Mouse (Mus musculus) thymus, adult 2 months (tissue): ENCODE measurements at regions not wholly inside any gene's neighbourhood (a gene's known extent, or its start where the extent isn't known, plus 50 kb on each side); places are given as distances from the start of the nearest gene placed in this dataset.

ENCODE experiments used
- DNase-seq: peaks from one replicate; pipeline ENCODE4 v3.0.0; 2021
- H3K27ac ChIP-seq: fragments of 200-500 bp; 2 replicates; pipeline ENCODE4 v1.5.1; 2012; ENCODE audit warnings: low read length, control low read depth; ENCODE audit not compliant: control insufficient read depth, insufficient read depth
- H3K27me3 ChIP-seq: fragments of 200-500 bp; 2 replicates; pipeline ENCODE4 v1.6.1; 2012; ENCODE audit warnings: mild to moderate bottlenecking, low read length, moderate library complexity, mixed read lengths; ENCODE audit not compliant: control insufficient read depth, insufficient read depth
- H3K36me3 ChIP-seq: fragments of 200-500 bp; 2 replicates; pipeline ENCODE4 v1.6.1; 2012; ENCODE audit warnings: mild to moderate bottlenecking, low read length, moderate library complexity; ENCODE audit not compliant: control insufficient read depth, insufficient read depth
- H3K4me1 ChIP-seq: fragments of 200-500 bp; replicated peaks from 2 replicates; pipeline ENCODE4 v1.6.1; 2012; ENCODE audit warnings: low read length; ENCODE audit not compliant: control insufficient read depth, insufficient read depth
- H3K4me3 ChIP-seq: fragments of 200-500 bp; 2 replicates; pipeline ENCODE4 v1.5.1; 2012; ENCODE audit warnings: mild to moderate bottlenecking, low read length, control low read depth, moderate library complexity; ENCODE audit not compliant: control insufficient read depth, insufficient read depth
- CTCF ChIP-seq: fragments of 200-500 bp; IDR thresholded peaks from 2 replicates; pipeline ENCODE4 v1.5.1; 2012; ENCODE audit warnings: mild to moderate bottlenecking, control low read depth, low read length, moderate library complexity, borderline replicate concordance; ENCODE audit not compliant: control insufficient read depth, poor library complexity, insufficient read depth; ENCODE audit errors: extremely low read depth
- POLR2A ChIP-seq: fragments of 200-500 bp; IDR thresholded peaks from 2 replicates; pipeline ENCODE4 v1.6.1; 2012; ENCODE audit warnings: mild to moderate bottlenecking, low read length, control low read depth, moderate library complexity; ENCODE audit not compliant: control insufficient read depth, poor library complexity, insufficient read depth; ENCODE audit errors: extremely low read depth
- WGBS: fragments of 180-500 bp; shearing (Covaris S2); methylation state at CpG from one replicate; pipeline ENCODE4 v1.1.7; 2018; 5-methylcytosine and 5-hydroxymethylcytosine counted together

- Histone ChIP-seq H3K4me3 (no peak overlapping the region), H3K36me3 (no peaks in the 10 kb centered on the region), H3K4me1 (no peaks in the 10 kb centered on the region), H3K27me3 (no peaks in the 10 kb centered on the region), H3K27ac (no peak overlapping the region)
- 91% methylated on average over 9 of the region's 9 CpGs for WGBS
- TF ChIP-seq CTCF (no peak), POLR2A (no peak)
- no peak for DNase-seq
These were observed 308.1 kb upstream of the Dynlrb2 start for GRCm38 (mm10) chr8:116196623-116197184.

GRCm38 (mm10) chr8:116192096-116192495 lies 312.7 kb upstream of the Dynlrb2 start:
- Histone ChIP-seq H3K27me3 (no peaks in the 10 kb centered on the region), H3K36me3 (no peaks in the 10 kb centered on the region), H3K4me3 (no peak overlapping the region), H3K4me1 (no peaks in the 10 kb centered on the region), H3K27ac (no peak overlapping the region)
- WGBS, result 38% methylated on average over 3 of the region's 3 CpGs
- TF ChIP-seq POLR2A, result no peak
- no peak for TF ChIP-seq CTCF
- DNase-seq, result no peak

GRCm38 (mm10) chr8:116185206-116185605 lies 319.6 kb upstream of the Dynlrb2 start:
- TF ChIP-seq CTCF (no peak), POLR2A (no peak)
- no peak overlapping the region for H3K27ac ChIP-seq
- H3K36me3 ChIP-seq, result no peaks in the 10 kb centered on the region
- H3K27me3 ChIP-seq, result no peaks in the 10 kb centered on the region
- 92% methylated on average over 7 of the region's 7 CpGs for WGBS
- H3K4me1 ChIP-seq, result no peaks in the 10 kb centered on the region
- no peak overlapping the region for H3K4me3 ChIP-seq
- no peak for DNase-seq

GRCm38 (mm10) chr8:116184241-116184640 lies 320.5 kb upstream of the Dynlrb2 start:
- TF ChIP-seq CTCF (no peak), POLR2A (no peak)
- Histone ChIP-seq H3K4me3 (no peak overlapping the region), H3K4me1 (no peaks in the 10 kb centered on the region), H3K27ac (no peak overlapping the region), H3K36me3 (no peaks in the 10 kb centered on the region), H3K27me3 (no peaks in the 10 kb centered on the region)
- no peak for DNase-seq
- 63% methylated on average over 8 of the region's 8 CpGs for WGBS

GRCm38 (mm10) chr8:116177946-116178345 lies 326.8 kb upstream of the Dynlrb2 start:
- H3K27ac ChIP-seq, result no peak overlapping the region
- H3K27me3 ChIP-seq, result no peaks in the 10 kb centered on the region
- H3K36me3 ChIP-seq, result no peaks in the 10 kb centered on the region
- TF ChIP-seq CTCF, result no peak
- TF ChIP-seq POLR2A, result no peak
- no peak overlapping the region for H3K4me3 ChIP-seq
- DNase-seq, result no peak
- no peaks in the 10 kb centered on the region for H3K4me1 ChIP-seq
- 88% methylated on average over 2 of the region's 2 CpGs for WGBS

- no peak for DNase-seq
- no peak overlapping the region for H3K4me3 ChIP-seq
- WGBS, result 66% methylated on average over 3 of the region's 3 CpGs
- H3K36me3 ChIP-seq, result no peaks in the 10 kb centered on the region
- H3K4me1 ChIP-seq, result no peaks in the 10 kb centered on the region
- H3K27ac ChIP-seq, result no peak overlapping the region
- H3K27me3 ChIP-seq, result no peaks in the 10 kb centered on the region
- no peak for TF ChIP-seq POLR2A
- TF ChIP-seq CTCF, result no peak
These were observed 329.9 kb upstream of the Dynlrb2 start for GRCm38 (mm10) chr8:116174891-116175290.

GRCm38 (mm10) chr8:116173961-116174360 lies 330.8 kb upstream of the Dynlrb2 start:
- DNase-seq, result no peak
- H3K36me3 ChIP-seq, result no peaks in the 10 kb centered on the region
- no peak overlapping the region for H3K4me3 ChIP-seq
- H3K27me3 ChIP-seq, result no peaks in the 10 kb centered on the region
- no peak overlapping the region for H3K27ac ChIP-seq
- no peaks in the 10 kb centered on the region for H3K4me1 ChIP-seq
- TF ChIP-seq POLR2A (no peak), CTCF (no peak)
- 84% methylated on average over 1 of the region's 1 CpGs for WGBS
